In genomic region chr7:89423688-89424255, GRCm38 (mm10) we compare ENCODE assay signal across 16 mouse cellular contexts. TPM values are rescaled to one million over a fixed set of nuclear protein-coding genes. Genes with fewer than 3 reads are reported as not detected.
DNase-seq lines count a peak whose midpoint lies in the region; ATAC-seq and TF ChIP-seq lines count a peak whose summit lies in the region.
"Had no signal": no experiment of that assay in that cellular context is flagged by ENCODE, and none has a peak within 500 bp of the region (broad histone marks: within the 10 kb centered on the region; RNA-seq: fewer than 3 reads in every experiment).

No protein-coding gene starts in this region.

- no peak for ATAC-seq in megakaryocyte progenitor cell, adult 5-6 weeks (replicated peaks; ENCODE audit: poor library complexity)

- no peaks in the 10 kb centered on the region for H3K36me3 ChIP-seq in kidney, adult 2 months (ENCODE audit: control insufficient read depth, insufficient read depth, low read length)
- H3K36me3 ChIP-seq: embryonic facial prominence, embryonic 15.5 days; hindbrain, embryonic 13.5 days; limb, embryonic 15.5 days; midbrain, embryonic 12.5 days; neural tube, embryonic 15.5 days had no signal

- H3K27ac ChIP-seq in kidney, adult 2 months (ENCODE audit: insufficient read depth, low read depth, low read length): peak overlapping the region; percentile 80
- H3K27ac ChIP-seq: embryonic facial prominence, embryonic 15.5 days; hindbrain, embryonic 13.5 days; limb, embryonic 15.5 days; midbrain, embryonic 12.5 days; neural tube, embryonic 15.5 days had no signal

- no peak overlapping the region for H3K4me3 ChIP-seq in kidney, adult 2 months (ENCODE audit: insufficient read depth, low read depth, low read length)
- H3K4me3 ChIP-seq: embryonic facial prominence, embryonic 15.5 days; hindbrain, embryonic 13.5 days; limb, embryonic 15.5 days; midbrain, embryonic 12.5 days; neural tube, embryonic 15.5 days had no signal

- TF ChIP-seq CTCF in kidney, adult 2 months (conservative IDR thresholded peaks at IDR 0.05; ENCODE audit: insufficient read depth, insufficient read length, low read depth, low read length): no peak

- no peak for TF ChIP-seq POLR2A in kidney, adult 2 months (IDR thresholded peaks at IDR 0.05; ENCODE audit: low read depth, low read length)

- H3K27me3 ChIP-seq in kidney, adult 2 months (replicated peaks; ENCODE audit: control insufficient read depth, insufficient read depth, low read length): no peaks in the 10 kb centered on the region
- H3K27me3 ChIP-seq: embryonic facial prominence, embryonic 15.5 days; hindbrain, embryonic 13.5 days; limb, embryonic 15.5 days; midbrain, embryonic 12.5 days; neural tube, embryonic 15.5 days had no signal

- DNase-seq in kidney, adult 11 months: peak; percentile 78
- no peak for DNase-seq in kidney, postnatal 4 days
- peak; percentile 90 for DNase-seq in kidney, adult 2 months
- peak; percentile 70 to 83 for DNase-seq in kidney, postnatal 36 days
- peak; percentile 67 for DNase-seq in yolk sac, embryonic 10.5 days (ENCODE audit: low spot score)
- no peak for DNase-seq in frontal cortex, adult 2 months (ENCODE audit: extremely low spot score in 1 of 2, low spot score in 1 of 2)
- DNase-seq: B cell, adult 2 months; cerebellum, postnatal 14 days; retina, postnatal 1 day; thymus, adult 2 months had no signal

- H3K4me1 ChIP-seq in kidney, adult 2 months (ENCODE audit: control insufficient read depth, insufficient read depth, low read length): peaks cover 14% of the 10 kb centered on the region
- H3K4me1 ChIP-seq: limb, embryonic 15.5 days; midbrain, embryonic 12.5 days had no signal

- WGBS in kidney, adult 2 months: 38% methylated on average over 8 of the region's 8 CpGs

RNA-seq across cellular contexts. Expression of gene Fzd4, which starts 19.6 kb away (rescaled TPM):
- 28.7 and 31.2 TPM in 2 replicates for polyA plus RNA-seq in kidney, adult 2 months (2012; rRNA removed)
- polyA plus RNA-seq in frontal cortex, adult 2 months (2012; rRNA removed): 4.7 and 5.0 TPM in 2 replicates
- total RNA-seq in megakaryocyte progenitor cell, adult 5-6 weeks (2015): 0.54 and 0.81 TPM in 2 replicates
- 0.24 and 0.79 TPM in 2 replicates for total RNA-seq in megakaryocyte progenitor cell, adult 5-6 weeks (2017)

RNA-seq across cellular contexts. Expression of gene Tmem135, which starts 19.8 kb away (rescaled TPM):
- 53.6 and 100 TPM in 2 replicates for polyA plus RNA-seq in kidney, adult 2 months (2012; rRNA removed)
- polyA plus RNA-seq in frontal cortex, adult 2 months (2012; rRNA removed): 35.3 and 37.5 TPM in 2 replicates
- 25.2 and 28.9 TPM in 2 replicates for total RNA-seq in megakaryocyte progenitor cell, adult 5-6 weeks (2015)
- total RNA-seq in megakaryocyte progenitor cell, adult 5-6 weeks (2017): 20.2 and 22.0 TPM in 2 replicates

Comparison
In these comparisons a context has a peak if more than half of its experiments do, and no peak if none do; other contexts are left out.
1. DNase-seq: peak in kidney, adult 11 months (single experiment), kidney, adult 2 months (single experiment), kidney, postnatal 36 days (2 of 2) and yolk sac, embryonic 10.5 days (single experiment); none in kidney, postnatal 4 days (0 of 2) and frontal cortex, adult 2 months (0 of 2).